Mouse (Mus musculus) layer of hippocampus, adult 9-11 months (tissue): ENCODE measurements at regions not wholly inside any gene's neighbourhood (a gene's known extent, or its start where the extent isn't known, plus 50 kb on each side); places are given as distances from the start of the nearest gene placed in this dataset.

Experiments used
- DNase-seq: peaks from one replicate; pipeline ENCODE4 v3.0.0; 2022

DNA sequence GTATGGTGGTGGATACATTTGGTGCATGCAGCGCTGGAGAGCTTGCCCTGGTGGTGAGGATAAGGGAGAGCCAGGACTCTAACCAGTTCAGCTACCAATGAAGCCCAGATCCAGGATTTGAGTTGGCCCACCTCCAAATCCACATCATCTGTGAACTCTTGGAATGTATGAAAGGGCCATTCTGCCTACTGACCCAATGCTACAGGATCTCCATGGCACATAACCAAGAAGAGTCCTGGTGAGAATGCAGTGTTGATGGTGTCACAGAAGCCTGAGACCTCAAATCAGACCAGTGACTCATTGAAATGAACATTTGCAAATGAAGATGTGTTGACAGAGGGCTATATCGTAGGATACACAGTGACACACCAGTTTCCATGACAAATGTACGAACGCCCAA is 121.0 kb upstream of the Slitrk5 start:
- DNase-seq = no peak

GRCm38 (mm10) chr14:111569331-111569839 is 105.5 kb upstream of the Slitrk5 start:
- DNase-seq = no peak

GRCm38 (mm10) chr14:111577470-111577869 is 97.4 kb upstream of the Slitrk5 start:
- DNase-seq = no peak

- DNase-seq = no peak
These were observed 91.8 kb upstream of the Slitrk5 start for GRCm38 (mm10) chr14:111583076-111583475.

DNA sequence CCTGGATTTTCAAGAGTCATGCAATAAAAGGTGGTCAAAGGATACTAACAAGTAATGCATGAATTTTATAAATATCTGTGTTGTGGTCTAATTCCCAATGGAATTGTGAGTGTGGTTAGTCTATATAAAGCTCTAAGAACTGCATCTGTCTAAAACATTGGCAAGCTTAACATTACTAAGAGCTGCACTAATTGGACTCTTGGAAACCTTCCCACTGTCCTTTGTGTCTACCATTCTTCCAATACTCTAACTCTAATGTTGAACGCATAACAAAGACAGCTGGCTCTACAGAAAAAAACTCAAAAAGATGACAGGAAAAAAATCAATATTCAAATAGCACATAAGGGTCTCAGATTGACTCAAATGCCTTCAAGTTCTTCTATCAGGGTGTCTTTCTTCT is 58.1 kb upstream of the Slitrk5 start:
- DNase-seq = no peak

DNA sequence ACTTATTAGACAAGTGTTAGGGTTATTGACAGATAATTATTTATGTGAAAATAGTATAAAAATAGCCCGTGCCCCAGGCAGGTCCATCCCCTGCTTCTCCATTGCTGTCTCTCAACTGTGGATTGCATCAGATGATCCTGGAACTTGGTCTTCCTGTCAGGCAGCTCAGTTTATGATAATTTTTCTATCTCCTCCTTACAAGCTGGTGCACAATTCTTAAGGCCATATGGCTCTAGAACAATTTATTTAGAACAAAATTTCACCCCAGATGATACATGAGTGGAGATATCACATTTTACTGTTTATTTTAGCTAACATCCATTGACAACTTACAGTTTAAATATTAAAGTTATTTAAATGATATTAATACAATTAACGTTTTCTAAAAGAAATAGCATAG is 54.1 kb upstream of the Slitrk5 start:
- DNase-seq = peak; percentile 31
